Mouse (Mus musculus) lung, adult 2 months (tissue): ENCODE measurements around the gene Prrt1.

Experiments
- CTCF ChIP-seq: fragments of 200-500 bp; IDR thresholded peaks from 2 replicates; pipeline ENCODE4 v1.5.1; 2011; ENCODE audit warnings: mild to moderate bottlenecking, low read length, control low read depth; ENCODE audit not compliant: insufficient read depth
- POLR2A ChIP-seq: fragments of 200-500 bp; IDR thresholded peaks from 2 replicates; pipeline ENCODE4 v1.6.1; 2011; ENCODE audit warnings: low read depth, mild to moderate bottlenecking, control low read depth, low read length, borderline replicate concordance; ENCODE audit errors: extremely low read depth

DNA sequence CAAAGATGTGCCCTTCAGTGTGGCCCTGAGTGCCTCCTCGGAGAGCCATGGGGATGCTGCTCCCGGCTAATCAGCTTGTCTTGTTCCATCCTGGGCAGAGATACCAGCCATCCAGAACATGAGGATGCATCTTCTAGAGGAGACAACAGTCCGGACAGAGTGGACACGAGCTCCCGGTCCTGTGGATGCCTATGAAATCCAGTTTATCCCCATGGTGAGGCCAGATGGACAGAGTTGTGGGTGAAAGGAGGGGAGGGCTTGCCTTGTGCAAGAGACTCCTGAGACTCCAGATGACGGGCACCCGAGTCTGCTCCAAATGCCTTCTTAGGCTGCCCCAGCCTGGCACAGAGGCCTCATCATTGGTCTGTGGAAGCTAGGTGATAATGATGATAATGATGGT, 43.8 kb downstream of the Prrt1 start:
- TF ChIP-seq POLR2A (no peak), CTCF (no peak)
